Mouse (Mus musculus) ZHBTc4 (cell line): ENCODE measurements around the gene Pnmal1.
A peak's percentile ranks its signal among the peaks of the same experiment; 100 is the strongest.

Experiments
- DNase-seq: peaks from one replicate; pipeline ENCODE4 v3.0.0-alpha.2; 2011; ENCODE audit warnings: low read depth, low spot score

Gene Pnmal1

DNA sequence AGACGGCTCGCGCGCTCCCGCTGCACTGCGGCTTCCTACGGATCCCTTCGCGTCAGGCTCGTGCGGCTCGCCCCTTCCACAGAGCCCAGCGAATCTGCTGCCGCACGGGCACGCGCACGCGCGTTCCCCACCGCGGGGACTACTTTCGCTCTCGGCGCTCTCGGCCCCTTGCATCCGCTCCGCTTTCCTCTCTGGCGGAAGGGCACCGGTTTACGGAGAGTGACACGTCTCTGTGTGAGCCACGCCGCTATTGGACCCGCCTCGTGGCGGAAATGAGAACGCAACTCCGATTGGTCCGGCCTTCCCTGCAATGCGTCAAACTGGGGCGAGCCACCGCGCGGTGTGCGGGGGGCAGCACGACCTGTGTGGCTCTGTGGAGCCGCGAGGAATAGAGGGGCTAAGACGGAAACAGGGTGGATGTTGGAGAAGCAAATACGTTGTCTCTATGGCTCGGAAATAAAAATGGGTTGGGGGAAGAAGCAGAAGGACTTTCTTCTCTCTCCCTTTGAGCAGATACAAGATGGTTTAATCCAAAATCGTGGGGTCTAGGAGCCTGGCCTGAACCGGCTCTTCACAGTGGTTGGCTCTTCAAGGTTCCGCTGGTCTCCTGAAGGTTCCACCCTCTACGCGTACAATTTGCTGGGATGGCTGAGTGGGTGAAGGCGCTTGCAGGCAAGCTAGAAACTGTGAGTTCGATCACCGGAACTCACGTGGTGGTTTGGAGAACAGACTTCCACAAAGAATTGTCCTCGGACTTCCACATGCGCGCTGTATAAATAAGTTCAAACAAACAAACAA is 35.2 kb upstream of the Pnmal1 start, which contains the start of gene Calm3:
Gene Calm3, minus strand, starts transcription at position 78 of the 798 bp plus-strand sequence.
- DNase-seq: peak; percentile 100

DNA sequence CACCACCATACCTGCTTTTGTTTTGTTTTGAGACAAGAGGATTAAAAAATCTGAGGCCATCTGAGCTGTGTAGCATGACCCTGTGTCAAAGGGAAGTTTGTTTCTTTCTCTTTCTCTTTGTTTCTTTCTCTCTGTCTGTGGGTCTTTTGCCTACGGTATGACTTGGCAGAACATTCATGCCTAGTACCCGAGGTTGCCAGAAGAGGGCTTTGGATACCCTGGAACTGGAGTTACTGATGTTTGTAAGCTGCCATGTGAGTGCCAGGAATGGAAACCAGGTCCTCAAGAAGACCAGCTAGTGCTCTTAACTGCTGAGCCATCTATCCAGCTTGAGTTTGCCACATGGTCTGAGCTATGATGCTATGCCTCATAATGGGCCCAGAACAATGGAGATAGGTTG is 31.1 kb upstream of the Pnmal1 start:
- no peak for DNase-seq

DNA sequence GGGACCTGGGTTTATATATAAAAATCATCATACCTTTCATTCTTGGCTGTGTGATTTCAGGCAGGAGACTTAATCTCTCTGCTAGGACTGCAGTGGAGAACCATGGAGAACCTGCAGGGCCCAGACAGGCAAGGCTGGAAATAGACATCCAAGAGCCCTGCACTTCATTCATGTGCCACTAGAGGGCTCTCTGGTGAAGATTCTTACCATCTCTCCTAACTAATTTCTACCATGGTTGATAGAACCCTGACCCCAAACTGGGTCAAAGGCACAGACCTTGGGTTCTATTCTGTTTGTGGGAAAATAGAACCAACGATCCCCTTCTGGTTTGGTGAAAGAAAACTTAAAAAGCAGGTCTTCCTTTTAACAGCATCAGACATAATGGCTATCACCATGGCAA is 28.6 kb upstream of the Pnmal1 start:
- DNase-seq: peak; percentile 78

DNA sequence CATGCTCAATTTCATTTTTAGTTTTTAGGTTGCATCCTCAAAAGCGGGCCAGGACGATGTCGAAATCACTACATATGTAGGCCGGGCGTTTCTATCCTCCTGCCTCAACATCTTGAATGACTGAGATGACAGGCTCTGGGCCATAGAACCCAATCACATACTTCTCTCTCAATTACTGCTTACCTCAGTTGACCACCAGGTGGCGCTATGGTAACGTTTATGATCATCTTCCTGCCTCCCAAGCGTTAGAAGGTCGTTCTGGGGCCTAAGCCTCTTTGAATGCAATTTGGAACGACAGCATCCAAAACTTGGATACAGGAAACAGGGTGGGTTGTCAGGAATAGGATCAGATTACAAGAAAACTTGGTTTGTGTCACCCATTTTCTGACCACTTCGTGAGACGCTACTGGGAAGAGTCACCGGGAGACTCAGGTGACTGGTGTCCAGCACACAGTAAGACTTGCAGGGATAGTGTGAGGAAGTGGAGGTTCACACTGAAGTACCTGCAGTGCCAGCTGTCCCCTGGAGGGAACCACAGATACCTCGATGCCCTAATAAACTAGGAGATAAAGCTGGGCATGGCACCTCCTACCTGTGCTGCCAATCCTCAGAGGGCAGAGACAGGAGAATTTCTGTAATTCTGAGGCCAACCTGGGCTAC is 27.4 kb upstream of the Pnmal1 start:
- DNase-seq: peak; percentile 86

DNA sequence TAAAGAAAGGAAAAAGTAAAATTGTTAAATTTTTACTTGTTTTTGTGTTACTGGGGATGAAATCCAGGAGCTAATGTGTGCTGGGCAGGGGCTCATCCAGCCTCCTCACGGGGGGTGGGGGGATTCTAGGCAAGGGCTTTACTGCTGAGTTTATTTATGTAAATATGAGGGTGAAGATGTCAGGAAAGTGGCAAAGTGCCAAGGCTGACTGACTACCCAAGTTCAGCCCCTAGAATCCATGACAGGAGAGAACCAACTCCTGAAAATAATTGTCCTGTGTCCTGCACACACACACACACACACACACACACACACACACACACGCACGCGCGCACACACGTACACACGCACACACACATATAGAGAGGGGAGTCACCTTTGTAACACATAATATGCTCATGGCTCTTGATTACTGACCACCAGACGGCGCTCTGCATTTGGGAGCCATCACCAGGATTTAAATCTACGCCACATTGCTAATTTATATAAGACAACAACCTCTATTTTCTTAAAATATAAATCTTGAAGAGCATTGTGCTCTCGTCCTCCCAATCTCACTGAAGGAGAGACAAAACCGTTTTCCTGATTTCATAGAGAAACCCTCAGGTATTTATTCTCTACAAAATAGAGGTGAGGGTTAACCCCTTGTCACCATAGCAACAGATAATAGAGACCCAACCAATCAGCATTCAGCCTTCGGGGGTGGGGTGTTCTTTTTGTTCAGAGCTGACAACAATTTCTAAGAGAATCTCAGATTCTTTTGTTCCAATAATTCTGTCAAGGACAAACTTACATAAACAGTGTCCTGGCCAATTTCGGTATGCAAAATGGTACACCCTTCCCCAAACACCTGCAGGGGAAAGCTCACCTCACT is 26.5 kb upstream of the Pnmal1 start:
- DNase-seq: peak; percentile 85

DNA sequence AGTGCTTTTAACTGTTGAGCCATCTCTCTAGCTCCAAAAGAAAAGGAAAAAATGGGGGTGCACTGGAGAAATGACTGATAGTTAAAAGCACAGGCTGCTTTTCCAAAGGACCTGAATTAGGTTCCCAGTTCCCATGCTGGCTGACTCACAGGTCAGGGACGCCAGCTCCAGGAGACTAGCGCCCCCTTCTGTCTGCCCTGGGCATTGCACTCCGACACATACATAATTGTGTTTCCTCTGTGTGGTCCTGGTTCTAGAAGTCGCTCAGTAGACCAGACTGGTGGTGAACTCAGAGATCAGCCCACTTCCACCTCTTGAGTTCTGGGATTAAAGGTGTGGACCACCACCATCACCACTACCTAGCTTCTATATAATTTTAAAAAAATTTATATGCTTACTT is 22.2 kb upstream of the Pnmal1 start:
- DNase-seq: peak; percentile 86

DNA sequence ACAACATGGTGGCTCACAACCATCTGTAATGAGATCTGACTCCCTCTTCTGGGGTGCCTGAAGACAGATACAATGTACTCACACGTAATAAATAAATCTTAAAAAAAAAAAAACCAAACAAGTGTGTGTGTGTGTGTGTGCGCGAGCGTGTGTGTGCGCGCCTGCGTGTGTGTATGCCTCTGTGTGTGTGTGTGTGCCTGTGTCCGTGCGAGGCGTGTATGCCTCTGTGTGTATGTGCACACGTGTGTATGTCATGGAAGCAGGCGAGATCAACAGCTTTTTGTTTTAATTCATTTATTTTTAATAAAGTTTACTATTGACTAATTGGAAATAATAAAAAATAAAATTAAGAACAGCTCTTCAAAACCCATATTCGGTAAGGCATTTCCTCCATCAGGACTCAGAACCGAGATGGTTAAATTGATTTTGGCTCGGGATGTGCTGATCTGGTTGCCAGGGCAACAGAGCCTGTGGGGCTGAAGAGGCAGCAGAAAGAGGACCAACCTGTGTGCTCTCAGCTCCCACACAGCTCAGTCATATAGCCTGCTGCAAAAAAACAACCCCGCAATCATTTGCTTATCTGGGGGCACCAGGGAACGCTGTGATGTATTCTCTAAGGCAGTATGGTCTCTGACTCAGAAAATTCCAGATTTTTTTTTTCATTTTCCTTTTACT is 21.2 kb upstream of the Pnmal1 start:
- no peak for DNase-seq

DNA sequence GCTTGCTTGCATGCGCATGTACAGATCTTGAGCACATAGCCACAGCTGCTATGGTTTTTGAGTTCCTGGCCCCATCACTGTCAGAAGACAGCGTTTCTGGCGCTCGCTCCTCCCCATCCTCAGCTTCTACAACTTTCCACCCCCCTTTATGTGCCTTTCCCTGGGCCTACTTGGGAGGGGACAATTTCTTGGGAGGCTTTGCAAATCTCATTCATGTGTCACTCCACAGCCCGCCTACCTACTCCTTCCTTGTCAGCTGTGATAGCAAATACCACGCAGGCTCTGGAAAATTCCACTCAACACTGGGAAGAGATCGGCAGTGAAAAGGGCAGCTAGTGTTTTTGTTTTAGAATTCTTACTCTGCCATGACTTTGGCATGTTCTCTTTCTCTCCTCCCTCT is 19.2 kb upstream of the Pnmal1 start:
- DNase-seq: no peak

DNA sequence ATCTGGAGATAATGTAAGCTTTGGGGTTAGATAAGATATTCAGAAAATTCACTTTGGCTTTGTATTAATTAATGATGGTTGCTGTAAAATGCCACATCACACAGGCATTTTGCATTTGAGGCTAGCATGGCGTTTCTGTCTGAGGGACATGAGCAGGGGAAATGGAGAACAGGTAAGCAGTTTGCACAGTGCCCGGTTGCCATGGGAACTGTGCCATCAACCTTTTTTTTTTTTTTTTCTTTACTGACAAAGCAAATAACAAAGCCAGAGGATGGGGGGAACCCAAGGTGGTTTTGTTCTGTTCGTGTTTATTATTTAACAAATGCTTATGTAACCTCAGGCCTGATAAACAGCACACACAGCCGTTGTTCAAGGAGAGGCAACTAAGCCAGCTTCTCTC is 16.6 kb upstream of the Pnmal1 start:
- DNase-seq: no peak

DNA sequence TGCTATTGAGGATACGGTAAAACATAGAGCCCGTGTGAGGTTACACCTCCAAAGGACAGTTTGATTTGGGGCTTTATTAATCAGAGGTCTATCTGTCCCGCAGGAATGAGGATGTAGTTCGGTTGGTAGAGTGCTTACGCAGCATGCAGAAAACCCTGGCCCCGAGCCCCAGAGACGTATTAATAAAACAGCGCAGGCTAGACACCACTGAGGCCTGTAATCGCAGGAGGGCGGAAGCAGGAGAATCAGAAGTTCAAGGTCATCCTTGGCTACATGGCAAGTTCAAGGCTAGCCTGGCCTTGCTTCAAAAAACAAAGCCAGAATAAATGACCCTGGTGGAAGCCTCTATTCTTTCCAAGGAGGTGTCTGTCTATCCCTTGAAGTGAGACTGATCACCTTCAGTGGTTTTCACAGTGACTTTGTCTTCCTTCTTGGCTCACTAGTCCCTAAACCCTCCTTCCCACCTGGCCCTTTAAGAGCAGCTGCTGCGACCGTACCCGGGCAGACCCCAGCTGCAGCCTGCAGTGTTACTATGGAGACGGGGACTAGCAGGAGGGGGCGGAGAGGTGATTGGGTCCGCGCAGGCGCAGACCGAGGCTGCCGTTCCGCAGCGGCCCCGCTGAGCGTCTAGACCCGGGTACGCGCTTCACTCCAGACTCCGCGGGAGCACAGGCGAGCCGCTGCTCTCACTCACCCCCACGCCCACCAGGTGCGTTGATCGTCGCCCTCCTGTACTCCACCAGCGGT is 15.2 kb upstream of the Pnmal1 start, which contains the start of gene Pnmal2:
Gene Pnmal2, plus strand, starts transcription at position 622 of the 747 bp plus-strand sequence.
- DNase-seq: peak; percentile 96

DNA sequence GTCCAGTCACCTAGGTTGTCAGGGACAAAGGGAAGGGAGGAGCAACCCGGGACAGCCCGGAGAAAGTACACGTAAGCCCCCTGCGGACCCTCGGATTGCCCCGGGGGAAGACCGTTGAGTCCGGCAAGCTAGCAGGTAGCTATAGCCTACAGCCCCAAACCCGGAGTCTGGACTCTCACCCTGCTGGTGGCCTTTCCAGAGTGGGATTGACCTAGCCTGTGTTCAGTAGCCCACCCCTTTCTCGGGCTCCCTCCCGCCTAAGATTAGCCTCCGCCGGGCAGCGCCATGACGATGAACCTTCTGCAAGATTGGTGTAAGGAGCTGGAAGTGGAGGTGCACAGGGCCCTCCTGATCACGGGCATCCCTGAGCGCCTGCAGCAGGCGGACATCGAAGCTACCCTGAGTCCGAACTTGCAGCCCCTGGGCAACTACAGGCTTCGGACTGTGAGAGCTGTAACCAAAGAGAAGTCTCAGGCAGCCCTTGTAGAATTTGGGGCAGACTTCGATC is 14.6 kb upstream of the Pnmal1 start:
- no peak for DNase-seq

DNA sequence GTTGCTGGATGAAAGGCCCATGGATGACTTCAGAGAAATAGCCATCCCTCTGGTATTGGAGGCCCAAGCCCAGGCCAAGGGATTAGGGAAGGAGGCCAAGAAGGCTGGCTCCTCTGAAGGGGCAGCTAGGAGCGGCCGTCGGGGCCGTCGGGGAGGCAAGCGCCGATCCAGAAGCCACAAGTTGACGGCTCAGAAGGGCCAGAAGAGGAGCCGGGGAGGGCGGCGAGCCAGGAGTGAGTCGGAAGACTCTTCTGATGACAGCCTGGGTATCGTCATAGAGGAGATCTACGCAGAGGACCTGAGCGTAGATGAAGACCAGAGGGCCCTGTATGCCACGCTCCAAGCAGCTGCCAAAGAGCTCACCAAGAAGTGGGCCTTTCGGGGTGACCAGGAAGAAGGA is 14.1 kb upstream of the Pnmal1 start:
- DNase-seq: peak; percentile 25

DNA sequence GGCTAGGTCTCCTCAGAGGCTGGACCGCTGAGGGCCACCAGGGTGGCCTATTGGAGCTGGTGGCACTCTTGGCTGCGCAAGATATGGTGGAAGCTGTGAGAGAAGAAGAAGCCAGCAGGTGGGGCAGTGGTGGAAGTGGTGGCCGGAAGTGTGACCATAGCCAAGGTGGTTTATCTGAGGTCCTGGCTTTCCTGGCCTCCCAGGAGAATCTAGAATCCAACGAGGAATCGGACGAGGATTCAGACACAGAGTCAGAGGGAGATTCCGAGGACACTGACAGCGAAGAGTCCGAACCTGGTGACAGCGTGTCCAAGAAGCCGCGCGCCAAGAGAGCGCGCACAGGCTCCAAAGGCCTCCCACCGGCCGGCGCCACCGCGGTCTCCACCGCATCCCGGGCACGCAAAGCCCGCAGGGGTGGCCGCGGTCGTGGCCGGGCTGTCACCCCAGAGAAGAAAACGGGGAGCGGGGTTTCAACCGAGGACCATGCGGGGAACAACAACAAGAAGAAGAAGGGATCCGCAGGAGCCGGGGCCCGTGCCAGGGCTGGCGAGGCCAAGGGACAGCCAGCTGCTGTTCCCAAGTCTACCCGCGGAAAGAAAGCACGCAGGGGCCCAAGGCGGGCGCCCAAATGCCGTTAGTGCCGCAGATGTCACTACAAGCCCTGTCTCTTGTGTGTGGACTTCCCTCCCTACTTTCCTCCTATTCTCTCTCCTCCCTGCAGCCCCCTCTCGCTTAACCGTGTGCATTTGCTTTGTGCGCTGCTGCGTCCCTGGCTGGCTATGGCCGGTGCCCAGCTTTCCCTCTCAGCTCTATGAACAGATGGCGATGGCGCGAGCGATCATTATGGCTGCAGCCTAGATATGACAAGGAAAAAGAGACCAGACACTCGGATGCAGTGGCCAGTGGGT is 12.8 kb upstream of the Pnmal1 start:
- peak; percentile 39 for DNase-seq

DNA sequence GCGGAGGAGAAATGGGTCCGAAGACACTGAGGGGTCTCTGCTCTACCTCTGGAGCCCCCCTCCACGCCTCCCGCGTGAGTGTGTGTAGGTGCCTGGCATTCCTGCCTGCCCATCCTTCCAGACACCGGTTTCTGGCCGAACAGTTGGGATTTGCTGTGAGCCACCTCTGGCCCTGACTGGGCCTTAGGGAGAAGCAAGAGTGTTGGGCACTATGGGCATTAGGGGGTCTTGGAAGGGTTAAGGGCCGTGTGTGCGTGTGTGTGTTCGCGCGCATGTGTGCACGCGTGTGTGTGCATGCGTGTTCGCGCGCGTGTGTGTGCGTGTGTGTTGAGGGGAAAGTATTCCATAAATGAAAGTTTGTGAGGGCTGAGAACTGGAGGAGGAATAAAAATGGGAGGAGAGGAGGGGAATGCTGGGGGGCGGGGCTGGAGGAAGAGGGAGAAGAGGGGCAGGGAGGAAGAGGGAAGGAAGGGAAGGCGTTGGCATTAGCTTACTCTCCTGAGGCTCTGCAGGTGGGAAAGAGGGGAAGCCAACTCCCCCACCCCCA is 12.1 kb upstream of the Pnmal1 start:
- peak; percentile 19 for DNase-seq

DNA sequence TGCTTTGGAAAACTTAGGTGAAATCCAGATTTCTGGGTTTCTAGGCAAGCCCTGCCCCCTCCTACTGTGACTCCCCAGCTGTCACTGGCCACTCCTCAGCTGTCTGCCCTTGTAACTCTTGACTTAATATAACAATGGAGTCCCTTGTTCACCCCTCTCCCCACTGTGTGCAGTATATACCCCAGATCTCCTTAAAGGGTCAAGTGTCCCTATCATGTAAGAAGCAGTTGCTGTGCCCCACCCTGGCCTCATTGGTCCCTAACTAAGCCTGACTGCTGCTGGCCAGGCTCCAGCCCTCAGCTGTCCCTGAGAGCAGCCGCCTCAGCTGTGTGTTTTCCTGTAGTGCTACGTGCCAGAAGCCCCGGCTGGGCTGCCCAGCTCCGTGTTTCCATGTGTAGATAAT is 11.5 kb upstream of the Pnmal1 start:
- DNase-seq: no peak

DNA sequence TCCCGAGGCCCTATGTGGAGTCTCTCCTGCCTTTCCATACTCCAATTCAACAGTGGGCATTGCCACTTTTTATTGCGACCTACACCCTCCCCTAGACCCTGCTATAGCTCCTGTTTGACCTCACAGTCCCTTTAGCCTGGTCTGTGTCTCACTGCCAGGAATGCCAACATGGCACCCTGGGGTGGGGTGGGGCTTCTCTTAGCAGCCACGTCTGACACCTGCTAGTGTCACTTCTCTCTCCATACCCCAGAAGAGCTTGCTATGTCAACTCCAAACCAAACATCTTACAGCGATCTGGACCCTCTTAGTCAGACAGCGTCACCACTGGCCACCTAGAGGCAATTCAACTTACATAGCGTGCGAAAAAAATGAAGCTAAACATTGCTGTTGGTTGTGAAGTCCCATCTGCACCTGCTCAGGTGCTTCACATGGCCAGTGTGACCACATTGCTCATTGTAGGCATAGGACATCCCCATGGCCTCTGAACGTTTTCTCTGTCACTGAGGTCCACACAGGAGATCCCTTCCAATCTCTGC is 10.5 kb upstream of the Pnmal1 start:
- no peak for DNase-seq

DNA sequence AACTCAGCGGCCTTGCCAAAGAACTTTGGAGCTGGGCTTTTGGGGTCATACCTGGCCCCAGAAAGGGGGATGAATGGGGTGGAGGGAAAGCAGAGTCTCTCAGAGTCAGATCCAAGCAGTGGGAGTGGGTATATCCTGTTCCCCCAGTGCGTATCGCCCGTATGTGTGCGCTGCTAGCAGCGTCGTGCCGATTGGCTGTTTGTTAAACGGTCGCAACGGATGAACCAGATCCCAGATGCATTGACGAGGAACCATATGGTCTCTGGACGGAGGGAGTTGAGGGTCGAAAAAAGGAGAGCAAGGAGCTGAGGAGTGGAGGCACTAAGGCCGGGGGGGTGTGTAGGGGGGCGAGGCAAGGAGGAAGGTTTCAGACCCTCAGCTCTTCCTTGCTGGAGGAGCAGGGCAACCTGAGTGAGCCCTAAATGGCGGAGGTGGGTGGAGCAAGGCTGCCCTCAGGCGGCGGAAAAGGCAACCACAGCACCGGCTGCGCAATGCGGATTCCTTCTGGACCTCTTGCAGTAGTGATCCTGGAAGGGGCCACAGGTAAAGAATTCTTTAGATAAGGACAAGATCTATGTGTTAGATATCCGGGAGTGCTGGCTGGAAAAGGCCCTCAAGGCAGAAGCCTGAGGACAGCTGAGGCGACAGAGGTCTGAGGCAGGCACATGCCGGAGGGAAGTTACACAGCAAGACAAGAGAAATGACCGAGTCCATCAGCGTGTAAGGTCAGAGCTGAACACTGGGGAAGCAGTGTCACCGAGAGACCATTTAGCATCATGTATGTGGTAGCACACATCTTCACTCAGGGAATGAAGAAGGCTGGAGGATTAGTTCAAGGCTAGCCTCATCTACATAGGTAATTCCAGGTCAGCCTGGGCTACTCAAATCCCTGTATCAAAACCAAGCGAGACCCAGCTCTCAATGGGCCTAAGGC is 9.3 kb upstream of the Pnmal1 start:
- DNase-seq: peak; percentile 78
